Mouse (Mus musculus) lung, adult 2 months (tissue): ENCODE measurements at regions not wholly inside any gene's neighbourhood (a gene's known extent, or its start where the extent isn't known, plus 50 kb on each side); places are given as distances from the start of the nearest gene placed in this dataset.

Source experiments
- CTCF ChIP-seq: fragments of 200-500 bp; IDR thresholded peaks from 2 replicates; pipeline ENCODE4 v1.5.1; 2011; ENCODE audit warnings: mild to moderate bottlenecking, low read length, control low read depth; ENCODE audit not compliant: insufficient read depth
- POLR2A ChIP-seq: fragments of 200-500 bp; IDR thresholded peaks from 2 replicates; pipeline ENCODE4 v1.6.1; 2011; ENCODE audit warnings: low read depth, mild to moderate bottlenecking, control low read depth, low read length, borderline replicate concordance; ENCODE audit errors: extremely low read depth

DNA sequence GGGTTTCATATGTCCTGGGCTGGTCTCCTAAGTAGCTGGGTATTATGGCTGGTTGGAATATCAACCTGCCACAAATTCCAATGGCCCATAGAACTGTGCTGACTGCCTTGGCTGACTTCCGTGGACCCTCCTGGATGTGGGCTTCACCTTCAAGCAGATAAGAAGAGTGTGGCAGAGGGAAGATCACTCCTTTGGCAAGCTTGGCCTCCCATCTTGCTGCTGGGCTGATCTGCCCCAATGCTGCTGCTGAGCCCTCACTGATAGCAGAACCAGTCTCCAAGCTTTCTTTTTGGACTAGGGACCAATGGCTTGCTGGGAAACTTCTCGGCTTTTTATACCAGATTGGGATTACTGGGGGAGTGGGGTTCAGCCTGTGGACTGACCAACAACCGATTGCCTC is 65.6 kb upstream of the Hdhd5 start:
- TF ChIP-seq POLR2A (no peak), CTCF (no peak)
